Mouse (Mus musculus): ENCODE data around the gene Casq1.

Casq1 gene

DNA sequence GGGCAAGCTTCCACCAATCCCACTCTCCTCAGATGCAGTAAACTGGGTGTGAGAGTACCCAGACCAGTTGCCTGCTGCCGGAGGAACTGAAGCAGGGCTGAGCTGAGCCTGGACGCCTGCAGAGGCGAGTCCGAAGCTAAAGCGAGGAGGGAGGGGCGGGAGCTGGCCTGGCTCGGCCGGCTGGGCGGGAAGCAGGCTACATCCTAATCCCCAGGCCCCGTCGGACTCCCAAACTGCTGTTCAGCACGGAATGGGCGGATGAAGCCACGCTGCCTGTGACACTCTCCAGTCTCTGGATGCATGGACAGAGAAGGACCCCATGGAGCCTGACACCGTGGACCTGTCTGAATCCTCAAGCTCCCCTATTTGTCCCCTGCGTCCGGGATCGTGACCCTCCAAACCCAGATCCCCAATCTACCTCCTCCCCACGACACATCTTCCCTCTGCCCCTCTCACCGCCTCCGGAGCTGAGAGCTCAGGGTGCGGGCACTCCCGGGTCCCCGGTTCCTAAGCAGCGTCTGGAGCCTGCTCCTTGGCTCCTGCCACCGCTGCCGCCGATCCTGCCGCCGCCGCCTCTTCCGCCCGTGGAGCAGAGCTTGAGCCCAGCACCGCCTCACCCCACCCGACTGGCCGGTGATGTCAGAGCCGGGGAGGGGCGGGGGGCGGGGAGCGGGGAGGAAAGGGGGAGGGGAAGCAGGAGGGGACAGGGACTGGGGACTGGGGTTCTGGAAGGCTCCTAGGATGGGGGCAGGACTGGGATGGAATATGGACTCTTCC, 13.3 kb downstream of the Casq1 start, which contains the start of gene Pea15a:
Pea15a (minus strand) TSS at position 664 of the 777 bp plus-strand sequence.
- peak; percentile 79 for DNase-seq (ENCODE audit: low spot score)

- DNase-seq (ENCODE audit: low spot score) = no peak
Measured at GRCm38 (mm10) chr1:172205741-172206087, 14.0 kb downstream of the Casq1 start.

DNA sequence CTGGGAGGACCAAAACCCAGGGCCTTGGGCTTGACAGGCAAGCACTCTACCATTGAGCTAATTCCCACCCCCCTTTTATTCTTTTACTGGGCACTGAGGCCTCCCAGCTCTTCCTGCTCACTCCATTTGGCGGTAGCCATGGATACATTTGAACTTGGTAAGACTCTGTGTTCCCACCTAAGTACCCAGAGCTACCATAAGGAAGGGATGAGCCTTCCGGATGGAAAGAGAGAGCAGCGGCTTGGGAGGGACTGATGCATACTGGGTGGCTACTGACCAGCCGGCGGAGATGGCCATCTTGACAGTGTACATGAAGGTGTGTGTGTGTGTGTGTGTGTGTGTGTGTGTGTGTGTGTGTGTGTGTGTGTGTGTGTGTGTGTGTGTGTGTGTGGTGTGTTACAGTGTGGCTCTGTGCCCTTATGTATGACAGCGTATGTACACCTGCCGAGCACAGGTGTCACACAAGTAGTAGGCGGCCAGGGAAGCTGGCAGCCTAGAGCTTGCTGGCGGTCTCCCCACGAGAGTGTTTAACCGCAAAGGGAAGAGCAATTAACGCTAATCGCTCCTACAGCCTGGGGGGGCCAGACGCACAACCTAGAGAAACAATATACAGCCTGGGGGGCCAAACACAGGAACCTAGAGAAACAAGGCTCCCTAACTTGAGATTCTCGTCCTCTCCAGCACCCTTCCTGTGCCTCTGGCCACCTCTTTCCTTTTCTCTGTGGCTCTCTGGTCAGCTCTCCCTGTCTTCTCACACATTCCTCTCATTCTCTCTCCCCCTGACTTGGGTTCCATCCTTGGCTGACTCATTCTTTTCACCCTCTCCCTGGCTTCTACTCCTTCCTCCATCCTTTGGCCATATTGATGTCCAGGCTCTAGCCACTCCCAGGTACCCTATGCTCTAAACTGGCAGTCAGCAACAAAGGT, 14.6 kb downstream of the Casq1 start:
- DNase-seq (ENCODE audit: low spot score) = no peak

GRCm38 (mm10) chr1:172204033-172204813, 15.4 kb downstream of the Casq1 start:
- peak; percentile 38 for DNase-seq (ENCODE audit: low spot score)

GRCm38 (mm10) chr1:172203566-172203965, 16.1 kb downstream of the Casq1 start:
- no peak for DNase-seq (ENCODE audit: low spot score)

DNA sequence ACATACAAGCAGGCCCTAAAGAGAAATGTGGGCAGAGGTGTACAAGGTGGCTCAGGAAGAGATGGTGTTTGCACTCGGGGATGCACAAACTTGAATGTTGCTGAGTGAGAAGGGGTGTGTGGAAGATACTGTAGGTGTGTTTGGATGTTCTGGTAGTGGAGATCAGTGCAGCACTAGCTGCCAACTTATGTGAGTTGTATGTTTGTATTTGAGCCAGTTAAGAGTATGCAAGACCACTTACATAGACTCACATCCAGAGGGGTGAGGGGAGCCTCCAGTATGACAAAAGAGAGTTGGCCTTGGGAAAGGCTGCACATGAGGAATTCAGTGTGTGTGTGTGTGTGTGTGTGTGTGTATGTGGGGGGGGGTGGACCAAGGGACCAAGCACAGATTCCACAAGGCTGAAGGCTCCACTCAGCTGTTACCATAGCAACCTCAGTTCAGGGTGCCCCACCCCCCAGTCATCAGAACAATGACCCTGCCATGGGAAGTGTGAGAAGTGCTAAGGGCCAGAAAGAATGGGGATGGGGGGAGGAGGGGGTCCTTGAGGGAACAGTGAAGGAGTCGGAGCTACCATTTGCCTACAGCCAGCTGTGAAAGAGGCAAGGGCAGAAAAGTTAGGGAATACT, 16.7 kb downstream of the Casq1 start:
- DNase-seq (ENCODE audit: low spot score) = peak; percentile 90

- peak; percentile 93 for DNase-seq (ENCODE audit: low spot score)
Measured at GRCm38 (mm10) chr1:172201967-172202880, 17.4 kb downstream of the Casq1 start.

DNA sequence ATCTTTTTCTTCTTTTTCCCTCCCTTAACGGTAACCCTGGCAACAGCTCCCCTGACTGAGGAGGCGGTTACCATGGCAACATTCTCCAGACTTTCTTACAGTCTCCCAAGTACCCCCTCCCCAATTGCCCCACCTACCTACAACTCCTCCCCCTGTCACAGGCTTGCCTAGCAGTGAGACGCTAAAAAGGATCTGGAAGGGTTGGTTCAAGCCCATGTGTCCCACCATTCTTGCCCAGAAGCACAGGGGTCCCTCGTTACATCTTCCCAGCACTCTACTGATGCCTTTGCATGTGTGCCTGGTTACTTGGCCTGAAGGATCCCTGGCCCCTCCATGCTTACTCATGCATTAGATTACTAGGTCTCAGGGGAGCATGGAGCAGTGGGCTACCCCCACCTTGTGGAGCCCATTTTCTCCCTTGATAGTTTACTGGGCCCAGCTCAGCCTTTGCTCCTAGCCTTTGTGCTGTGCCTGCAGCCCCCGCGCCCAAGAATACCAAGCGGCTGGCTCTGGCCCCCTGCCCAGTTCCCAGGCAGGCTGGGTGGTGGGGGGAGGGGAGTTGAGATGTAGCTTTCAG, 18.7 kb downstream of the Casq1 start:
- DNase-seq (ENCODE audit: low spot score) = peak; percentile 75

DNA sequence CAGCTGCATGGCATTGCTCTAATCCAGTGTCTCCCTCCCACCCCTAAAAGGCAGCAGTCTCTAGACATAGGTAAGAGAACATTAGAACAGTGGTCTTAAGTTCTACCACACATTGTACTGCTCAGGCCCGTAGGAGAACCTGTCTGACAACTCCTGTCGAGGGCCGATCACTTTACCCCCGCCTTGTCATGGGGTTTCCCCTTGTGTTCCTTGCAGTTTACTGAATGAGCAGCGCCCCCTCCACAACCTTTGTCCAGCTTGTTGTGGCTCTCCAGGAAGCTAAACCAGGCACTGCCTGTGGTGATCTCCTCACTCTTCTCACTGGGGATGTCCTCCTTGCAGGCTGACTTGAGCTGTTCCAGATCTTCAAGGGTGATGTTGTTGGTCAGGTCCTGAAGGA, 19.5 kb downstream of the Casq1 start:
- DNase-seq (ENCODE audit: low spot score) = no peak

GRCm38 (mm10) chr1:172198996-172199395, 20.7 kb downstream of the Casq1 start:
- DNase-seq (ENCODE audit: low spot score) = no peak

GRCm38 (mm10) chr1:172198316-172198715, 21.4 kb downstream of the Casq1 start:
- DNase-seq (ENCODE audit: low spot score) = no peak

DNA sequence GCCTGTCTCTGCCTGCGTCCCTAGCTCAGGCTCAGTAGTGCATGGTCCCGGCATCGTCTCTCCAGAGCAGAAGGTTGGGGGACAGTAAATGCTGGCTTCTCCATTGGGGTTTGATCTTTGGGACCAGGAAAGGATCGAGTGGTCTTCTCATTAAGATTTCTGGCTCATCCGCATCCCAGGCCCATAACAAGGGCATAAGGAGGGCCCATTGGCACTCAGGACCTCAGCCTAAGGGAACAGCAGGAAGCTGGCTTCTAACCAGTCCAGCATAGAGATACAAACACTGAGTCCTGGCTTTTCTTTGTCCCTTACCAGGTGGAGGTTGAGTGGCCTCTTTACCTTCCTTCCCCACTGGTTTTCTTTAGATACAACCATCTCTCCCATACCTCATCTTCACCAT, 21.8 kb downstream of the Casq1 start:
- DNase-seq (ENCODE audit: low spot score) = no peak

DNA sequence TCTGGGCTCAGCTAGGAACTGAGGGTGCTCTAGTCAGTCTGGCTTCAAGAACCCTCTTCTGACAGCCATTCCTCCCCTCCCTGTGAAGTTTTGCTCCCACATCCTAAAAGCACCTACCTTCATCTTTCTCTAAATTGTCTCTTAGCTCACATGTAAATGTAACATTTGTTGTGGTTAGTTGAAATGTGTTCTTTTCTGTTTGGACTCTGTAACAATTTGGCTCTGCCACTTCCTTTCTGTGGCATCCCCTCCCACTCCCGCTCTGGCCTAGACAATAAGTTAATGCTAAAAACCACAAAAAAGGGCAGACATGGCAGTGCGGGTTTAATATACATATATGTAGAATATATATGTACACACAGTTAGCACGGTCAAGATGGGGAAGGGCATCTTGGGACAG, 22.5 kb downstream of the Casq1 start:
- no peak for DNase-seq (ENCODE audit: low spot score)

DNA sequence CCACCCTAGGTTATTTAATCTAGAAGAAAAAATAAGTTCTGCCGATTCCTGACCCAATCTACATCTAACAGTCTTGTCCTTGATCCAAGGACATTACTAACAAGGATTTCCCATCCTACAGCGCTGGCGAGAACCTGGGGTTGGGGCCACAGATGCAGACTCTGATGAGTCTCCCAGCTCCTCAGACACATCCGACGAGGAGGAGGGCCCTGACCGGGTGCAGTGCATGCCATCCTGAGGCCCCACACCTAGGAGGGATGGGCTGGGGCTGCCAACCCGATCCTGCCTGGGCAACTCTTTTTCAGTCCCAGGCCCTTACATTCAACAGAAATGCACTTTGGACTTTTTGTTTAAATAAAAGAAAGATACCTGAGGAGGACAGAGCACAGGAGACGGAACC, 25.2 kb downstream of the Casq1 start:
- no peak for DNase-seq (ENCODE audit: low spot score)

DNA sequence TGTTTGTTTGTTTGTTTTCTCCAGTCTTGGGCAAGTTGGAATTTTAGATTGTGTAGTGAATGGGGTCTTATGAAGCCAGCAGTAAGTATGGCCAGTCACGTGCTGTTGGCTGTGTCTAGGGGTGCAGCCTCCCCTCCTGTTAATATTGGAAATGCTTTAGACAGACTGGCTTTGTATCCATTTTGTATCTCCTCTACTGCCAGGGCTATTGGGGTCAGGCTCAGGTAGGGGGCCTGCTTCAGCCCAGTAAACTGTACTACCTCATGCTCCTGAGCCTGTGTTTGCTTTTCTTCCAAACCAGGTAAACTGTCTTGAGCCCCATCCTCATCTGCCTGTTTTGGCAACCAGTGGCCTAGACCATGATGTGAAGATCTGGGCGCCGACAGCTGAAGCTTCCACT, 27.5 kb downstream of the Casq1 start:
- DNase-seq (ENCODE audit: low spot score) = no peak

GRCm38 (mm10) chr1:172191578-172191977, 28.1 kb downstream of the Casq1 start:
- DNase-seq (ENCODE audit: low spot score) = no peak

DNA sequence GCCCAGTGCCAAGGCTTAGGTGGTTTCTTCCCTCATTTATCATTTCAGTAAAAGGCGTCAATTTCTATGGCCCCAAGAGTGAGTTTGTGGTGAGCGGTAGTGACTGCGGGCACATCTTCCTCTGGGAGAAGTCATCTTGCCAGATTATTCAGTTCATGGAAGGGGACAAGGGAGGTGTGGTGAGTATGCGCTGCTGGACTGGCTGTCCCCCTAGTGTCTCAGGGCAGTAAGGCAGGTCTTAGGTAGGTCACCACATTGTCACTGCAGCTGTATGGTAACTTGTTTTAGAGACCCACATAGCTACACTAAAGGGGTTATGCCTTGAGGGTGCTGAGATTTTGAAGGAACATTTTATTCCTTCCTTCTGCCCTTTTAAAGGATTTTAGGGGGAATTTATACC, 30.8 kb downstream of the Casq1 start:
- DNase-seq (ENCODE audit: low spot score) = peak; percentile 68

DNA sequence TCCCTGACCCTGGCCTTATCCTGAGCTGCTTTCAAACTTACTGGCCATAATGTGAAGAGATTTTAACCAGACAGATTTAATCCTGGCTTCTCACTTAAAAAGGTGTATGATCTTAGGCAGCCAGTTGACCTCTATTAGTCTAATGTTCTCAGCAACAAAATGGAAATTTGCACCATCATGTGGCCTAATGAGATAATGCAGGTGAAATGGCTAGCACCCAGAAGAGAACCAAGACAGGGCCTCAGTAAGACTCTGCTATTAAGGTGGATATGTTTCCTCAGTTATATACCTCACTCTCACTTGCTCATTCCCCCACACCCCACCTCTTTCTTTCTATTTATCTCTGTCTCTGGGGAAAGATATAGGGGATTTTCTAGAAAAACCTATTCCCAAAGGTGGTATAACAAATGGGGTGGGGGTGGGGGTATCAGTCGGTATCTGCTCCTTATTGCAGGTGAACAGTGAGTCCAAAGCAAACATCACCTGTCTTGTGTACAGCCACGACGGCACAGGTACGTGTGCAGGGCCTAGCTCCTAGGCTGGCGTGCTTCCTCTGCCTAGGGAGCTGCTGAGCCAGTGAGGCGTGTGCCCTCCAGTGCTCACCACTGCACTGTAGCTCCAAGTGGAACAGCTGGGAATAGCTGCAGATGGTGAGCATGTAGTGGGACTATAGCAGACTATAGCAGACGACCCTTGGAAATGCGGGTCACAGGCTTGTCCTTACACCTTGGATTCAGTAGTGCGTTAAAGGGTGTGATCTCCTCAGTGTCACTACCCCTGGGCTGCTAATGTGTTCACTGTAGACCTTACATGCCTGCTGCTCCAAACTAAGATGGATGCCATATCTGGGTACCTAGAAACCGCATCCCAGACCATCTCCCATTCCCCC, 33.0 kb downstream of the Casq1 start:
- peak; percentile 63 for DNase-seq (ENCODE audit: low spot score)

DNA sequence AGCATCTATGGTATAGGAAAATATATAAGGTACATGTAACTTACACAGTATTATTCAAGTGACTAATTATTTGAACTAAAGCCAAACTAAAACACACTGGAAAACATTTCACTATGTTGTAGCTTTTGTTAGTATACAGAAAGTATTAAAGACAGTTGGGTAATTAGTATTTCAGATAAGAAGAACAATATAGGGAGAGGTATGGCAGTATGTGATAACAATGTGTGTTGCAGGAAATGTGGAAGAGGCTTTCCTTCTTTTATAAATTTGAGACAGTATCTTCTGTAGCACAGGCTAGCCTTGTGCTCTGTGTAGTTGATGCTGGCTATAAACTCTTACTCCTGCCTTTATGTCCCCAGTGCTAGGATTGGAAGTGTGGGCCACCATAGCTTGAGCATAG, 35.8 kb downstream of the Casq1 start:
- DNase-seq (ENCODE audit: low spot score) = no peak
